Mouse (Mus musculus) liver, embryonic 16.5 days (tissue): ENCODE results near the gene Gdpd1. TPM values are rescaled to one million over a fixed set of nuclear protein-coding genes. Genes with fewer than 3 reads are reported as not detected.
A peak's percentile ranks its signal among the peaks of the same experiment; 100 is the strongest.

ENCODE experiments used
- ATAC-seq: fragments of 200-750 bp; cut with Nextera tagmentation; 2 replicates; pipeline ENCODE4 v1.8.0; 2017; ENCODE audit warnings: low read depth, mild to moderate bottlenecking, moderate number of reproducible peaks, moderate library complexity
- H3K27ac ChIP-seq: fragments of 300-500 bp; sonication (generic); 2 replicates; pipeline ENCODE4 v1.5.1; 2014; ENCODE audit warnings: mild to moderate bottlenecking, low read length
- H3K27me3 ChIP-seq: fragments of 300-500 bp; sonication (generic); 2 replicates; pipeline ENCODE4 v1.6.1; 2014; ENCODE audit warnings: low read depth, low read length, mixed read lengths; ENCODE audit not compliant: control insufficient read depth, insufficient read depth
- H3K36me3 ChIP-seq: fragments of 300-500 bp; sonication (generic); 2 replicates; pipeline ENCODE4 v1.6.1; 2014; ENCODE audit warnings: mild to moderate bottlenecking; ENCODE audit not compliant: control insufficient read depth, insufficient read depth
- H3K4me1 ChIP-seq: fragments of 300-500 bp; sonication (generic); 2 replicates; pipeline ENCODE4 v1.6.1; 2014; ENCODE audit warnings: low read depth, low read length, mixed read lengths; ENCODE audit not compliant: control insufficient read depth
- H3K4me2 ChIP-seq: fragments of 300-500 bp; sonication (generic); 2 replicates; pipeline ENCODE4 v1.6.1; 2014; ENCODE audit warnings: low read depth, low read length, mixed read lengths
- H3K4me3 ChIP-seq: fragments of 300-500 bp; sonication (generic); 2 replicates; pipeline ENCODE4 v1.5.1; 2014; ENCODE audit warnings: low read depth, mild to moderate bottlenecking, low read length
- H3K9ac ChIP-seq: fragments of 300-500 bp; sonication (generic); 2 replicates; pipeline ENCODE4 v1.6.1; 2014; ENCODE audit warnings: low read depth, low read length
- H3K9me3 ChIP-seq: fragments of 300-500 bp; sonication (generic); replicated peaks from 2 replicates; pipeline ENCODE4 v1.6.1; 2016; ENCODE audit warnings: low read length; ENCODE audit not compliant: control insufficient read depth
- WGBS: fragments of 180-500 bp; shearing (Covaris S2); extraction: QIAGEN DNeasy Blood & Tissue Kit; methylation state at CpG from one replicate; pipeline ENCODE4 v1.1.7; 2014; ENCODE audit not compliant: insufficient replicate concordance; 5-methylcytosine and 5-hydroxymethylcytosine counted together
- polyA plus RNA-seq: library from polyadenylated mRNA; unstranded; fragments of >200 nt; fragmentation: Nextera tagmentation; extraction: Ambion mirVana; gene quantifications from 2 replicates; pipeline ENCODE4 v1.2.1, GENCODE M21; 2015

Gdpd1 gene
- polyA plus RNA-seq, result 4.7 and 5.2 TPM in 2 replicates

DNA sequence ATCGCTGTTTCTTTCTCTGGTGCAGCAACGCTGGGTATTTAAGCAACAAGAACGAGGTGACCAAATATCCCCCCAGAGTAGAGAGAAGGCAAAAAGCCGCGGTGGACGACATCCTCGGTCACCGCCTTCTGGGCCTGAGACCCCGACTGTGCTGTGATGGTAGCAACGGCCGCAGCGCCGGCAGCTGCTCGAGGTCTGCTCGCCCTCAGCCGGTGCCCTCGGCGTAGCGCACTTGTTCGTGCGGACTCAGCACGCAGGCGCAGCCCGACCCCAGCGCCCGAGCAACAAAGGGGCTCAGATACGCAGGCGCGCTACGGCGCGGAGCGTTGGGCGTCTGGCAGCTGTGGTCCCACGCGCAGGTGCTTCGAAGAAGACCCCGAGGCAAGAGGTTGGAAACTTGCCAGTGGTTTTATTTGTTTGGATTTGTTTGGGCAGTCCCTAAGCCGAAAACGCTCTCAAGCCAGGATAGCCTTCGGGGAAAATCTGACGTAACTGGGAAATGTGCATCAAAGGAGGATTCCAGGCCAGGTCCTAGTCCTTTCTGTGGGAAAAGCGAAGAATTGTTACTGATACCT, at the start of gene Gdpd1:
Gene Gdpd1, minus strand, starts transcription at position 197 of the 575 bp plus-strand sequence.
- H3K4me2 ChIP-seq, result peak within 1 kb of the TSS; percentile 99
- peak within 1 kb of the TSS; percentile 64 for H3K4me3 ChIP-seq
- 2% methylated on average over 43 of the region's 43 CpGs for WGBS
- H3K27me3 ChIP-seq, result no peaks in the 10 kb centered on the region
- ATAC-seq, result peak; percentile 90
- H3K9ac ChIP-seq, result peak within 1 kb of the TSS; percentile 75
- peaks cover 11% of the 10 kb centered on the region for H3K4me1 ChIP-seq
- peaks cover 7% of the 10 kb centered on the region; the same call in 1 of the 2 replicates for H3K36me3 ChIP-seq
- H3K9me3 ChIP-seq, result no peaks in the 10 kb centered on the region
- no peak within 1 kb of the TSS for H3K27ac ChIP-seq

DNA sequence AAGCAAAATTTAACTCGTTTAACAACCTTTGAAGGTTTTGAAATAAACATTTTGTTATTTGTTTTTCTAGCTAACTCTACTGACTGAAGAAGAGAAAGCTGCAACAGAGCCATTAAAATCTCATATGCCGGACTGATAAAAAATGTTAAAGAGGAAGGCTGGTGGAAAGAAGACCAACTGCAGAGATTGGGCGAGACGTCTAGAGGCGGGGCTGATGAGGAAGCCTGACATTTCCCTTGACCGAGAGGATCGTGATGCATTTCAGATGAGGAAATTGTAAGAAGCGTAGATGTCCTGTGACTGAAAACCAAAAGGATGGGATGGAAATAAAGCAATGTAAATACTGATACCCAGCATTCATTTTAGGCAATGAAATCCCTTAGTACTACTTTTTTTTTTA, 48.0 kb upstream of the Gdpd1 start:
- H3K36me3 ChIP-seq, result peaks cover 58% of the 10 kb centered on the region
- no peak overlapping the region for H3K4me3 ChIP-seq
- H3K4me2 ChIP-seq, result no peak overlapping the region
- H3K4me1 ChIP-seq, result peaks cover 6% of the 10 kb centered on the region
- WGBS, result 72% methylated on average over 8 of the region's 8 CpGs
- ATAC-seq, result no peak
- no peak overlapping the region for H3K9ac ChIP-seq
- no peaks in the 10 kb centered on the region for H3K9me3 ChIP-seq
- H3K27me3 ChIP-seq, result no peaks in the 10 kb centered on the region
- no peak overlapping the region for H3K27ac ChIP-seq

DNA sequence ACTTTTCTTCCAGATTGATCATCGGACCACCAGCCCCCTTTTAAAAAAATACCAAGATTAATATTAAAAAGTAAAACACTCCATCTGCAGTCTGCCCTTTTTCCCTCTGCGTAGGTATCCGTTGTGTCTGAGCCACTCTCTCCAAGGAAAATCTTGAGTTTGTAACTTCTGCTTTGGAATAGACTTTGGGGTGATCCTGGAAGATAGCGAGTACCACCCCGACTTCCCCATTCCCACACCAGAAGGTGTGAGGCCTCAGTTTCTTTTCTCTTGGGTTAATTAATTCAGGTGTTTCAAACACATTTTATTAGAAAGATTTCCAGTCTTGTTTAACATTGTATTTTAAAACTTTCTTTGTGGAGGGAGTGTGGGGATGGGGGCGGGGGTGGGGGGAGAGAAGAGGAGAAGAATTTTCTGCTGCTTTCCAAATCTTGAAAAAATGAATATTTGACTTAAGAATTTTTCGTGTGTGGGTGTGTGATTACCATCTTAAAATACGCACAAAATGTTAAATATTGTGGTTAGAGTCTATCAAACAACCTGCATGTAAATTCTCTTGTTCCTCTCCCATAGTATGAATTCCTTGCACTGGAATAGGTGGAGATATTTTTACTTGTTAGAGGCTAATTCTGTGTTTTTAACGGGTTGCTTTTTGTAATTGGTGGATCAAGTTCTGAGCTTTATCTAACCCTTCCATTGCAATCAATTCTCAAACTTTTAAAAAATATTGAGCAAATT, 36.5 kb upstream of the Gdpd1 start:
- peak overlapping the region; percentile 88 for H3K9ac ChIP-seq
- 5% methylated on average over 9 of the region's 9 CpGs for WGBS

DNA sequence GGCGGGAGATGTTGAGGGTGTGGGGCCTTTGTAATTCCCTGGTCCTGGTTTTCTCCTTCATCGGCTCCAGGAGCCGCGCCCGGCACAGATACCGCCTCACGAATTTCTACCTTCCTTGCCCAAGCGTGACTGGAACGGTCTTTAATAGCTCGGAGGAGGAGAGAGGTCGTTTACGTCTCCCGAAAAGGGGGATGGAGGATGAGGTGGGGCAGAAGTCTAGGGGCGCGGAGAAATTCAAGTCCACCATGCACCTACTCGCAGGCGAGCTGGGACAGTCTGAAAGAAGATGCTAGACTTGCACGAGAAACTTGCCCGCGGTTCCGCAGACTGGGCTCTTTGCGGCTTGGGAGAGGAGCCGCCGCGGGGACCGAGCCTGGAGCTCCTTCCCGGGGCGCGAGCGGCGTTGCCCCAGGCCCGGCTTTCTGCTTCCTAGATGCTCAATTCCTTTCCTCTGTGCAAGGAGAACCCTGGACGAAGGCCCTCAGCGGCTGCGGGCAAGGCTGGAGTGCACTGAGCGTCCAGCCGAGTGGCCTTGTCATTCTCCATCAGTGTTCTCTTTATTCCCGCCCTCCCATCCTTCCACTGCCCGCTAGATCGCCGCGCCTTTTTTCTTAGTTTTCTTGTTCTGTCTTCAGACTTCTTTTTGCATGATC, 35.8 kb upstream of the Gdpd1 start:
- no peak for ATAC-seq
- Histone ChIP-seq H3K4me1 (peaks cover 11% of the 10 kb centered on the region), H3K4me2 (peak overlapping the region; percentile 69), H3K9ac (peak overlapping the region; percentile 88), H3K36me3 (peaks cover 28% of the 10 kb centered on the region), H3K27ac (peak overlapping the region; percentile 90), H3K27me3 (no peaks in the 10 kb centered on the region), H3K9me3 (no peaks in the 10 kb centered on the region), H3K4me3 (peak overlapping the region; percentile 85)
- 0% methylated on average over 42 of the region's 42 CpGs for WGBS

More for the DNA sequence above, 36.5 kb upstream of the Gdpd1 start:
- Histone ChIP-seq H3K27me3 (no peaks in the 10 kb centered on the region), H3K9me3 (no peaks in the 10 kb centered on the region), H3K36me3 (peaks cover 28% of the 10 kb centered on the region), H3K4me1 (peaks cover 11% of the 10 kb centered on the region), H3K4me3 (peak overlapping the region; percentile 85), H3K27ac (peak overlapping the region; percentile 90), H3K4me2 (peak overlapping the region; percentile 69)
- no peak for ATAC-seq

DNA sequence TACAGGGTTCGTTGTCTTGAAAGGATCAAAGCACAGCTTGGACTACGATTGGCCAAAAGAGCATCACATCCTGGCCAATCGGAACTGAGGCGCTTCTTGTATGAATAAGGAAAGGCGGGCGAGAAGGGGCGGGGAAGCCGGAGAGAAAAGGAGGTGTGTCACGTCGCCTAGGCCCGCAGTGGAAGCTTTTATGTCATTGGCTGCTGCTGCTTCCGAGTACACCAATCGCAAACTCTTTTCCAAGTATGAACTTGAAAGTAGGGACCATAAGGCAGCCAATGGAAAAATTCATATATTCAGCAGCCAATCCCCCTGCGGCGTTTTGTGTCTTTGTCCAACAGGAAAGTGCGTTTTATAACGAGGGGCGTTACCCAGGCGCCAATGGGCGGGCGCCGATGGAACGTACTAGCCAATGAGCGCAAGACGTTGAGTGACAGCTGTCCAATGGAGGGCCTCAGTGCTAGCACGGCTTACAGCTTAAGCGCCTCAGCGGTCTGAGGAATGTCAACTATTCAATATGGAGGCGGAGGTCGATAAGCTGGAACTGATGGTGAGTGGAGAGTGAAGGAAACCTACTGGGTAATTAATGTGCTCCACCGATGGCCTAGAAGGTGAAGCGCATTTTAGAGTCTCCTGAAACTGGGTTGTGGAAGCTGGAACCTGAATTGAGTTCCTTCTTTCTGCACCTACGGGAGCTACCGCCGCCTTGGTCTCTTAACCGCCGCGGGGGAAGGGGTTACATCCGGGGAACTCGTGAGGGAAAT, 35.1 kb upstream of the Gdpd1 start, which contains the start of gene Ska2:
Gene Ska2, plus strand, starts transcription at position 480 of the 764 bp plus-strand sequence.
- peak within 1 kb of the TSS; percentile 69 for H3K4me2 ChIP-seq
- peak within 1 kb of the TSS; percentile 85 for H3K4me3 ChIP-seq
- under 1% methylated on average over 40 of the region's 40 CpGs for WGBS

DNA sequence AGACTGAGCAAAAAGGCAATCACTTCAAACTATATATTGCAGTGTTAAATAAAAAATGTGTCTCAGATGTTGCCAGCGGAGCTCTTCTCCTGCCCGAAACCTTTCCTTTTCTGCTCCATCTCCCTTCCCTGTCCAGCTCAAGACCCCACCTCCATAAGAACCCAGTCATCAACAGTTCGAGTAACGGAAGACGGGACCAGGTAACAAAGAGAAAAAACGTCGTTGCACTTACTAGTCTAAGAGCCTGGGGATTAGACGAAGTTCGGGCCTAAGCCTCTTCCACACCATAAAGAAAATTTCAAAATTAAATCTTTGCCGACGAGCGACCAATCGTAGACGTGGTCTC, 34.5 kb upstream of the Gdpd1 start, which contains the start of gene Prr11:
Gene Prr11, minus strand, starts transcription at position 300 of the 346 bp plus-strand sequence.
- peaks cover 36% of the 10 kb centered on the region for H3K36me3 ChIP-seq
- H3K27ac ChIP-seq, result peak within 1 kb of the TSS; percentile 90

More for the DNA sequence above, 35.1 kb upstream of the Gdpd1 start, which contains the start of gene Ska2:
- Histone ChIP-seq H3K27ac (peak within 1 kb of the TSS; percentile 90), H3K9ac (peak within 1 kb of the TSS; percentile 88), H3K36me3 (peaks cover 35% of the 10 kb centered on the region), H3K27me3 (no peaks in the 10 kb centered on the region), H3K9me3 (no peaks in the 10 kb centered on the region), H3K4me1 (peaks cover 11% of the 10 kb centered on the region)
- ATAC-seq, result peak; percentile 94

DNA sequence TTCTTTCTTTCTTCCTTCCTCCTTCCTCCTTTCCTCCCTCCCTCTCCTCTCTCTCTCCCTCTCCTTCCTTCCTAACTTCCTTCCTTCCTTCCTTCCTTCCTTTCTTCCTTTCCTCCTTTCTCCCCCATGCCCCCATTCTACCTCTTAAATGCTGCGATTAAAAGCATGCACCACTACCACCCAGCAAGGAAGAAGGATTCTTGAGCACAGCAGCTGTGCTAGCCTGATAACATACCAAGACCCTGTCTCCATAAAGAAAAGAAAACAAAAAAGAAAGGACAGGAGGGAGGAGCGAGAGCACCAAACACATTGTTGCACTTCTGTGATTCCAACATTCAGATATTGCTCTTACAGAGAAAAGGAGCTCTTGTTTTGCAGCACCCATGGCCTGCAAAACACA, 13.3 kb upstream of the Gdpd1 start:
- Histone ChIP-seq H3K4me2 (peak overlapping the region; percentile 78), H3K9me3 (no peaks in the 10 kb centered on the region), H3K4me3 (peak overlapping the region; percentile 89), H3K4me1 (peaks cover 24% of the 10 kb centered on the region), H3K27ac (no peak overlapping the region; the same call in 1 of the 2 replicates), H3K36me3 (peaks cover 25% of the 10 kb centered on the region), H3K27me3 (no peaks in the 10 kb centered on the region), H3K9ac (peak overlapping the region; percentile 83)
- peak; percentile 34; the same call in 1 of the 2 replicates for ATAC-seq
- 19% methylated on average over 2 of the region's 2 CpGs for WGBS

More for the DNA sequence above, 34.5 kb upstream of the Gdpd1 start, which contains the start of gene Prr11:
- WGBS, result 0% methylated on average over 14 of the region's 14 CpGs
- peaks cover 11% of the 10 kb centered on the region for H3K4me1 ChIP-seq
- ATAC-seq, result no peak
- H3K4me2 ChIP-seq, result peak within 1 kb of the TSS; percentile 69
- H3K4me3 ChIP-seq, result peak within 1 kb of the TSS; percentile 85
- peak within 1 kb of the TSS; percentile 88 for H3K9ac ChIP-seq
- no peaks in the 10 kb centered on the region for H3K27me3 ChIP-seq
- H3K9me3 ChIP-seq, result no peaks in the 10 kb centered on the region

DNA sequence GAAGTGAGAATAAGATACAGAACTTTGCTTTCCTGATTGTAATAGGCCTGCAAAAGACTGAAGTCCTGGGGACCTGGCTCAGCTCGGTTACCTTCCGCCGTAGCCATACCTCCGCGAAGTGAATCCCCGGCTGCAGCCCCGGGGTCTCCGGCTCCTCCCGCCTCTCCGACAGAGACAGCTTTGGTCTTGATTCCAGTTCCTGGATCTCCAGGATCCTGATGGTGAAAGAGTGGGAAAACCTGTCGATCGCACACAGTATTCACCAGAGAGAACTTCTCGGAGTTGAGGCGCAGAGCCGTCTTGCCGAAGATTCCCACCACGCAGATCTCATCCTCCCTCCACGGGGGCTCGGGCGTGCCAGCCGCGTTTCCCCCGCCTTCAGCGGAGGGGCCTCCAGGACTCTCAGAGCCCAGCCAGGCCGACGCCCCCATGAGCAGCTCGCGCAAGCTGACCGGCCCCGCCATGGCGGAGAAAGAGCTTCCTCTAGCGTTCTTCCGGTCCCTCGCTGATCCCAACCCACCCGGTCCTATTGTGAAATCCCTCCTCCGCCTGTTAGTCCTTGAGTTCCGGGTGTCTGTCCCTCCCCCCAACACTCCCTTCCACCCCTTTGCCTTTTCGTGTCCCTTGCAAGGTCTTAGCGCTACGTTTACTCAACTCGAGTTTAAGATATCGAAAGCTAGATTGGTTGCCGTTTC, 12.6 kb upstream of the Gdpd1 start, which contains the start of gene Smg8:
Gene Smg8, minus strand, starts transcription at position 485 of the 695 bp plus-strand sequence.
- peaks cover 18% of the 10 kb centered on the region for H3K36me3 ChIP-seq
- H3K4me2 ChIP-seq, result peak within 1 kb of the TSS; percentile 78
- ATAC-seq, result peak; percentile 86
- peak within 1 kb of the TSS; percentile 69 for H3K27ac ChIP-seq
- H3K27me3 ChIP-seq, result no peaks in the 10 kb centered on the region
- WGBS, result under 1% methylated on average over 43 of the region's 43 CpGs
- H3K4me3 ChIP-seq, result peak within 1 kb of the TSS; percentile 89
- peak within 1 kb of the TSS; percentile 83 for H3K9ac ChIP-seq
- no peaks in the 10 kb centered on the region for H3K9me3 ChIP-seq
- peaks cover 24% of the 10 kb centered on the region for H3K4me1 ChIP-seq
